Mouse (Mus musculus) activated CD4-positive, CD25-positive, alpha-beta regulatory T cell, adult 4 months (primary cell): Measurements from ENCODE around the gene Vangl2. TPM values are rescaled to one million over a fixed set of nuclear protein-coding genes. Genes with fewer than 3 reads are reported as not detected.
A peak's percentile ranks its signal among the peaks of the same experiment; 100 is the strongest.

ENCODE experiments used
- ATAC-seq: one replicate; pipeline ENCODE4 v1.8.0; 2017
- polyA plus RNA-seq, 2 experiments: library from polyadenylated mRNA; unstranded; fragments of 100-300 nt; shearing (Covaris generic); gene quantifications; one replicate each; pipeline ENCODE4 v1.2.1; 2017

The Vangl2 gene
- polyA plus RNA-seq, 2 experiments from 2014 or later: 0.62 to 1.0 TPM

- ATAC-seq: peak; percentile 76
These were observed 64.6 kb downstream of the Vangl2 start for GRCm38 (mm10) chr1:171963613-171964012.

GRCm38 (mm10) chr1:171961704-171962103 is 66.5 kb downstream of the Vangl2 start:
- no peak for ATAC-seq

GRCm38 (mm10) chr1:171960726-171961125 is 67.5 kb downstream of the Vangl2 start:
- ATAC-seq: no peak

- peak; percentile 43 for ATAC-seq
These were observed 70.8 kb downstream of the Vangl2 start for GRCm38 (mm10) chr1:171957411-171957810.

- no peak for ATAC-seq
These were observed 73.2 kb downstream of the Vangl2 start for GRCm38 (mm10) chr1:171955071-171955470.

Other genes with a start within 250 kb of the Vangl2 start
- gene Cd84, start 188.7 kb downstream of the Vangl2 start, polyA plus RNA-seq: 100 to 1,000 TPM; 173 to 208 TPM
- 1 to 10 TPM; 1.1 to 2.3 TPM for gene Gm10521, start 132.8 kb downstream of the Vangl2 start, polyA plus RNA-seq
- 100 to 1,000 TPM; 377 to 508 TPM for gene Slamf6, start 110.9 kb downstream of the Vangl2 start, polyA plus RNA-seq
- gene Nhlh1, start 29.1 kb upstream of the Vangl2 start, polyA plus RNA-seq: not detected
- 100 to 1,000 TPM in 1 of 2 experiments, 10 to 100 TPM in 1; 84.6 to 111 TPM for gene Copa, start 54.1 kb upstream of the Vangl2 start, polyA plus RNA-seq
- gene Ncstn, start 54.4 kb upstream of the Vangl2 start, polyA plus RNA-seq: 100 to 1,000 TPM in 1 of 2 experiments, 10 to 100 TPM in 1; 97.2 to 108 TPM
- gene Pex19, start 98.3 kb upstream of the Vangl2 start, polyA plus RNA-seq: 10 to 100 TPM; 68.1 to 70.7 TPM
- 10 to 100 TPM; 51.0 to 78.8 TPM for gene Dcaf8, start 119.6 kb upstream of the Vangl2 start, polyA plus RNA-seq
- gene Pea15a, start 178.4 kb upstream of the Vangl2 start, polyA plus RNA-seq: 10 to 100 TPM; 42.0 to 43.1 TPM
- gene Casq1, start 191.4 kb upstream of the Vangl2 start, polyA plus RNA-seq: not detected
- gene Atp1a4, start 230.0 kb upstream of the Vangl2 start, polyA plus RNA-seq: not detected
- 1 to 10 TPM; 3.4 to 3.8 TPM for gene Igsf8, start 233.2 kb upstream of the Vangl2 start, polyA plus RNA-seq